Mouse (Mus musculus) intestine, embryonic 16.5 days (tissue): ENCODE measurements around the gene Mgst2. TPM values are rescaled to one million over a fixed set of nuclear protein-coding genes. Genes with fewer than 3 reads are reported as not detected.

Experiments used
- ATAC-seq: fragments of 200-750 bp; cut with Nextera tagmentation; 2 replicates; pipeline ENCODE4 v1.8.0; 2017; ENCODE audit warnings: moderate TSS enrichment, moderate library complexity
- H3K27ac ChIP-seq: fragments of 300-500 bp; sonication (generic); 2 replicates; pipeline ENCODE4 v1.5.1; 2014; ENCODE audit warnings: mild to moderate bottlenecking, low read length
- H3K27me3 ChIP-seq: fragments of 300-500 bp; sonication (generic); replicated peaks from 2 replicates; pipeline ENCODE4 v1.6.1; 2014; ENCODE audit warnings: low read length, control low read depth, mixed read lengths; ENCODE audit not compliant: control insufficient read depth, insufficient read depth
- H3K36me3 ChIP-seq: fragments of 300-500 bp; sonication (generic); 2 replicates; pipeline ENCODE4 v1.6.1; 2014; ENCODE audit warnings: low read length, control low read depth; ENCODE audit not compliant: control insufficient read depth, insufficient read depth
- H3K4me1 ChIP-seq: fragments of 300-500 bp; sonication (generic); 2 replicates; pipeline ENCODE4 v1.6.1; 2014; ENCODE audit warnings: low read length, control low read depth, mixed read lengths; ENCODE audit not compliant: control insufficient read depth, insufficient read depth
- H3K4me2 ChIP-seq: fragments of 300-500 bp; sonication (generic); 2 replicates; pipeline ENCODE4 v1.6.1; 2014; ENCODE audit warnings: low read depth, low read length, control low read depth
- H3K4me3 ChIP-seq: fragments of 300-500 bp; sonication (generic); 2 replicates; pipeline ENCODE4 v1.5.1; 2014; ENCODE audit warnings: mild to moderate bottlenecking, low read length
- H3K9ac ChIP-seq: fragments of 300-500 bp; sonication (generic); 2 replicates; pipeline ENCODE4 v1.6.1; 2014; ENCODE audit warnings: low read depth, low read length
- H3K9me3 ChIP-seq: fragments of 300-500 bp; sonication (generic); 2 replicates; pipeline ENCODE4 v1.6.1; 2016; ENCODE audit warnings: low read length, control low read depth; ENCODE audit not compliant: control insufficient read depth
- WGBS: fragments of 180-500 bp; shearing (Covaris S2); extraction: QIAGEN DNeasy Blood & Tissue Kit; methylation state at CpG from one replicate; pipeline ENCODE4 v1.1.7; 2014; 5-methylcytosine and 5-hydroxymethylcytosine counted together
- polyA plus RNA-seq: library from polyadenylated mRNA; unstranded; fragments of >200 nt; fragmentation: Nextera tagmentation; extraction: Ambion mirVana; gene quantifications from 2 replicates; pipeline ENCODE4 v1.2.1, GENCODE M21; 2015

The Mgst2 gene
- polyA plus RNA-seq, 1 experiment from 2014 or later: 49.8 TPM

DNA sequence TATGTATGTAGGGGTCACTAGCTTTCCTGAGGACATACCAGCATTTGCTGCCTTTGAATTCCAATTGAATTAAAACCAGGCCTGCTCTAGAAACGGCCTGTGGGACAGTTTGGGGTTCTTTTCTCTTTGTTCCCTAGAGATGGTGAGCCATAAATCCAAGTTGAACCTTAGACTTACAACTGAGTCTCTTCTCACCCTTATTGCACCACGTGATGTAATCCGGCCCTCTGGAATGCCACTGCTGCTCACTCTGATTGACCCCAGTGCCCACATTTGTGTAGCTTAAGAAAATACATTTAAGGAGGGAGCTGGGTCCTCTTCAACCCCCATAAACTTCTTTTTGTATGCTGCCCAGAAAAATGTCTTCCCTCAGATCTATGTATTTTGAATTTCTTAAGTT lies 57.3 kb downstream of the Mgst2 start:
- H3K9me3 ChIP-seq: no peaks in the 10 kb centered on the region
- WGBS: 21% methylated on average over 3 of the region's 3 CpGs
- no peak overlapping the region for H3K4me3 ChIP-seq
- H3K4me2 ChIP-seq: peak overlapping the region; percentile 22; the same call in 1 of the 2 replicates
- H3K9ac ChIP-seq: no peak overlapping the region; the same call in 1 of the 2 replicates
- H3K27me3 ChIP-seq: no peaks in the 10 kb centered on the region
- peak overlapping the region; percentile 35 for H3K27ac ChIP-seq
- H3K4me1 ChIP-seq: peaks cover 12% of the 10 kb centered on the region
- no peaks in the 10 kb centered on the region for H3K36me3 ChIP-seq
- ATAC-seq: peak; percentile 91

GRCm38 (mm10) chr3:51717909-51718308 lies 57.7 kb downstream of the Mgst2 start:
- Histone ChIP-seq H3K9ac (no peak overlapping the region), H3K4me2 (peak overlapping the region; percentile 16; the same call in 1 of the 2 replicates), H3K27me3 (no peaks in the 10 kb centered on the region), H3K9me3 (no peaks in the 10 kb centered on the region), H3K36me3 (no peaks in the 10 kb centered on the region), H3K4me1 (peaks cover 10% of the 10 kb centered on the region), H3K27ac (peak overlapping the region; percentile 35; the same call in 1 of the 2 replicates), H3K4me3 (no peak overlapping the region)
- ATAC-seq: peak; percentile 58
- WGBS: 54% methylated on average over 4 of the region's 4 CpGs

DNA sequence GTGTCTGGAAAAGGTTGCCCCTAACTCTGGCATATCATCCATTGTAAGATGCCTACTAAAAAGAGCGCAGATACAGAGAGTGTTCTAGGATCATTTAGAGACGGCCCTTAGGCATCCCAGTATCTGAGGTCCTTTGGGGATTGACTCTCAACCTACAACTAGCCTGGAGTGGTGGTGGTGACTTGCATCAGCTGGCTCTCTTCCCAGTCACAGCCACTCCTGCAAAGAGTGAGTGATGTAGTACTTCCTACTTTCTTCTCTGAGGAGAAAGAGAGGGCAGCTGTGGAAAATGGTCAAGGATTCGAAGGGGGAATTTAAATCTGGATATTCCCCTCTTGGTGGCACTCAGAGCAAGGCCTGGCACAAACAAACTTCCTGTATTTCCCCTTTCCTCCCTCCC lies 59.2 kb downstream of the Mgst2 start:
- no peaks in the 10 kb centered on the region for H3K36me3 ChIP-seq
- H3K9me3 ChIP-seq: no peaks in the 10 kb centered on the region
- 69% methylated on average over 3 of the region's 3 CpGs for WGBS
- H3K4me1 ChIP-seq: peaks cover 10% of the 10 kb centered on the region
- H3K9ac ChIP-seq: no peak overlapping the region
- ATAC-seq: no peak
- no peak overlapping the region for H3K4me2 ChIP-seq
- H3K27ac ChIP-seq: no peak overlapping the region
- no peak overlapping the region for H3K4me3 ChIP-seq
- H3K27me3 ChIP-seq: no peaks in the 10 kb centered on the region

- H3K4me1 ChIP-seq: peaks cover 10% of the 10 kb centered on the region
- H3K9me3 ChIP-seq: no peaks in the 10 kb centered on the region
- no peak overlapping the region for H3K4me2 ChIP-seq
- no peaks in the 10 kb centered on the region for H3K27me3 ChIP-seq
- no peak overlapping the region for H3K4me3 ChIP-seq
- H3K9ac ChIP-seq: no peak overlapping the region
- 50% methylated on average over 1 of the region's 1 CpGs for WGBS
- H3K27ac ChIP-seq: no peak overlapping the region
- no peaks in the 10 kb centered on the region for H3K36me3 ChIP-seq
- ATAC-seq: no peak
Observed at GRCm38 (mm10) chr3:51719982-51720381, 59.8 kb downstream of the Mgst2 start.

GRCm38 (mm10) chr3:51726257-51726656 lies 66.1 kb downstream of the Mgst2 start:
- H3K4me1 ChIP-seq: peaks cover 14% of the 10 kb centered on the region

GRCm38 (mm10) chr3:51727487-51727886 lies 67.3 kb downstream of the Mgst2 start:
- Histone ChIP-seq H3K4me2 (no peak overlapping the region), H3K36me3 (no peaks in the 10 kb centered on the region), H3K9me3 (no peaks in the 10 kb centered on the region), H3K4me3 (no peak overlapping the region), H3K4me1 (peaks cover 14% of the 10 kb centered on the region), H3K9ac (no peak overlapping the region), H3K27me3 (no peaks in the 10 kb centered on the region), H3K27ac (peak overlapping the region; percentile 7; the same call in 1 of the 2 replicates)
- no peak for ATAC-seq
- 48% methylated on average over 3 of the region's 3 CpGs for WGBS

More at GRCm38 (mm10) chr3:51726257-51726656, 66.1 kb downstream of the Mgst2 start:
- 79% methylated on average over 6 of the region's 6 CpGs for WGBS
- no peak overlapping the region for H3K9ac ChIP-seq
- no peak overlapping the region for H3K4me3 ChIP-seq
- H3K9me3 ChIP-seq: no peaks in the 10 kb centered on the region
- no peak overlapping the region for H3K4me2 ChIP-seq
- no peak for ATAC-seq
- H3K27me3 ChIP-seq: no peaks in the 10 kb centered on the region
- no peaks in the 10 kb centered on the region for H3K36me3 ChIP-seq
- no peak overlapping the region for H3K27ac ChIP-seq

DNA sequence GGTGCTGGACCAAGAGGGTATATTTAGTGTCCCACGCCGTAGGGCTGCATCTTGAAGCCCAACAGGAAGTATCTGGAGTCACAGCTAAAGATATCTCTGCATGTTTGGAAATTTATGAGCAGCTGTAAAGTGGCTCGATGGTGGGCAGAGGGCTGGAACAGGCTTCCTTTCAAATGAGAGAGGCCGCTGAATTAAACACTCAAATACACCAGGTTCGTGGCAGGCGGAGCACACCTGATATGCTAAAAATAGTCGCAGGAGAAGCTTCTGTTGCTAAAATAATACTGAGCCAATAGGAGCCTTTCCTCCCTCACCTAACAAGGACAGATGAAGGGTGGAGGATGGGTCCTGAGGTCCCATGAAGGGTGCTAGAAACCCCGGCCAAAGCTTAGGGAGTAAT lies 67.8 kb downstream of the Mgst2 start:
- Histone ChIP-seq H3K36me3 (no peaks in the 10 kb centered on the region), H3K9me3 (no peaks in the 10 kb centered on the region), H3K27me3 (no peaks in the 10 kb centered on the region), H3K4me3 (no peak overlapping the region), H3K4me2 (no peak overlapping the region), H3K4me1 (peaks cover 14% of the 10 kb centered on the region), H3K9ac (no peak overlapping the region), H3K27ac (peak overlapping the region; percentile 7; the same call in 1 of the 2 replicates)
- peak; percentile 43; the same call in 1 of the 2 replicates for ATAC-seq
- 24% methylated on average over 8 of the region's 8 CpGs for WGBS

GRCm38 (mm10) chr3:51728456-51728855 lies 68.3 kb downstream of the Mgst2 start:
- Histone ChIP-seq H3K4me3 (no peak overlapping the region), H3K9me3 (no peaks in the 10 kb centered on the region), H3K9ac (no peak overlapping the region), H3K4me2 (no peak overlapping the region), H3K4me1 (peaks cover 14% of the 10 kb centered on the region), H3K27me3 (no peaks in the 10 kb centered on the region), H3K27ac (no peak overlapping the region), H3K36me3 (no peaks in the 10 kb centered on the region)
- ATAC-seq: peak; percentile 80
- 47% methylated on average over 12 of the region's 12 CpGs for WGBS

DNA sequence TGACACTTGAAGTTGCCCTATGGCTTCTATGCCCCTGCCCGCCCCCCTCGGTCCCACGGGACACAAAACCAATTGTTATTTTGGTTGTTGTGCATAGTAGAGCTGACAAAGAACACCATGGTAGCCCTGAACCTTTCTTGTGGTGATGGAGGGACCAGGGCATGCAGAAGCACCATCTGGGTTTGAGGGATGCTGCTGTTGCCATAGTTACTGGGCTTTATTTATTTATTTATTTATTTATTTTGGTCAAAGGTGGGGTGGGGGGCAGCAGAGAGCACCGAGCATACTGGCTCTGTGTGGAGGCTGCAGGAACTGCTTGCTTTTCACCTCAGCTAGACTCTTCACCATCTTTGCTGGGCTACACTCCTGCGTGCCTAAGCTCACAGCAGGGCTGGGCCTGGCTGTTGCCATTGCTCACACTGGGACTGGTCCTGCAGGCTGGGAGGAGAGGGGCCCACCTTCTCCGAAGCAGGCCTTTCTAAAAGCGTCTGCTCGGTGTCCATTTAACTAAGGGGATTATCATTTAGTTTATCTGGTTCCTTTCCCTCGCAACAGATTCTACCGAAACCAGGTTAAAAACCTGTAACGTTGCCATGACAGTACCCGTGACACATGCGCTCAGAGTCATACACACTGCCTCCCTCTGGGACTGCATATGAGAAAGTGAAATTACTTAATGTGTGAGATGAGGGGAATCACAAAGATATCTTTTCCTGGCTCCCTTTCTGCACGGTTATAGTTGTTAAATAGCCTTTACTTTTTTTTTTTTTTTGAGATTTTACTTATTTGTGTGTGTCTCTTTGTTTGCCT lies 69.2 kb downstream of the Mgst2 start:
- H3K4me1 ChIP-seq: peaks cover 14% of the 10 kb centered on the region
- no peak overlapping the region for H3K4me2 ChIP-seq
- no peak overlapping the region for H3K27ac ChIP-seq
- no peaks in the 10 kb centered on the region for H3K36me3 ChIP-seq
- ATAC-seq: no peak
- WGBS: 72% methylated on average over 14 of the region's 14 CpGs
- no peak overlapping the region for H3K9ac ChIP-seq
- no peaks in the 10 kb centered on the region for H3K9me3 ChIP-seq
- no peaks in the 10 kb centered on the region for H3K27me3 ChIP-seq
- H3K4me3 ChIP-seq: no peak overlapping the region
